Mouse (Mus musculus) lung, embryonic 14.5 days (tissue): Measurements from ENCODE around the gene Ajap1. TPM values are rescaled to one million over a fixed set of nuclear protein-coding genes. Genes with fewer than 3 reads are reported as not detected.

Experiments
- ATAC-seq: fragments of 200-750 bp; cut with Nextera tagmentation; 2 replicates; pipeline ENCODE4 v1.8.0; 2017; ENCODE audit warnings: mild to moderate bottlenecking, moderate TSS enrichment, moderate library complexity; ENCODE audit not compliant: insufficient read depth
- DNase-seq: peaks from one replicate; pipeline ENCODE4 v3.0.0-alpha.2; 2015
- H3K27ac ChIP-seq: fragments of 300-500 bp; sonication (generic); 2 replicates; pipeline ENCODE4 v1.5.1; 2014; ENCODE audit warnings: low read depth, mild to moderate bottlenecking, moderate library complexity
- H3K27me3 ChIP-seq: fragments of 300-500 bp; sonication (generic); 2 replicates; pipeline ENCODE4 v1.6.1; 2014; ENCODE audit warnings: low read length, control low read depth; ENCODE audit not compliant: insufficient read depth
- H3K36me3 ChIP-seq: fragments of 300-500 bp; sonication (generic); 2 replicates; pipeline ENCODE4 v1.6.1; 2014; ENCODE audit warnings: control low read depth; ENCODE audit not compliant: insufficient read depth
- H3K4me1 ChIP-seq: fragments of 300-500 bp; sonication (generic); 2 replicates; pipeline ENCODE4 v1.6.1; 2014; ENCODE audit warnings: antibody characterized with exemption, control low read depth; ENCODE audit not compliant: insufficient read depth
- H3K4me2 ChIP-seq: fragments of 300-500 bp; sonication (generic); 2 replicates; pipeline ENCODE4 v1.6.1; 2014; ENCODE audit warnings: mild to moderate bottlenecking
- H3K4me3 ChIP-seq: fragments of 300-500 bp; sonication (generic); 2 replicates; pipeline ENCODE4 v1.5.1; 2014; ENCODE audit warnings: low read depth, low read length
- H3K9ac ChIP-seq: fragments of 300-500 bp; sonication (generic); 2 replicates; pipeline ENCODE4 v1.6.1; 2014
- H3K9me3 ChIP-seq: fragments of 300-500 bp; sonication (generic); 2 replicates; pipeline ENCODE4 v1.6.1; 2016; ENCODE audit warnings: low read depth, low read length, control low read depth
- CTCF ChIP-seq: IDR thresholded peaks from 2 replicates; pipeline ENCODE4 v1.5.1; 2016; ENCODE audit warnings: antibody characterized with exemption, low read depth
- WGBS: fragments of 180-500 bp; shearing (Covaris S2); extraction: QIAGEN DNeasy Blood & Tissue Kit; methylation state at CpG from one replicate; pipeline ENCODE4 v1.1.7; 2014; 5-methylcytosine and 5-hydroxymethylcytosine counted together
- polyA plus RNA-seq: library from polyadenylated mRNA; unstranded; fragments of >200 nt; fragmentation: Nextera tagmentation; extraction: Ambion mirVana; gene quantifications from 2 replicates; pipeline ENCODE4 v1.2.1, GENCODE M21; 2014

Ajap1 gene
- polyA plus RNA-seq, 1 experiment from 2014 or later: not detected

GRCm38 (mm10) chr4:153480551-153481262 is 1.9 kb downstream of the Ajap1 start:
- Histone ChIP-seq H3K4me3 (no peak overlapping the region), H3K36me3 (no peaks in the 10 kb centered on the region), H3K27ac (no peak overlapping the region), H3K4me1 (no peaks in the 10 kb centered on the region), H3K9me3 (no peaks in the 10 kb centered on the region), H3K4me2 (no peak overlapping the region), H3K27me3 (peaks cover 72% of the 10 kb centered on the region), H3K9ac (no peak overlapping the region)
- WGBS: 4% methylated on average over 19 of the region's 19 CpGs
- DNase-seq (peak; percentile 62), ATAC-seq (no peak)
- TF ChIP-seq CTCF: peak; percentile 70

- no peak overlapping the region for H3K9ac ChIP-seq
- DNase-seq: no peak
- no peak overlapping the region for H3K4me3 ChIP-seq
- H3K36me3 ChIP-seq: no peaks in the 10 kb centered on the region
- H3K27me3 ChIP-seq: peaks cover 66% of the 10 kb centered on the region
- no peaks in the 10 kb centered on the region for H3K9me3 ChIP-seq
- no peak overlapping the region for H3K27ac ChIP-seq
- no peak for ATAC-seq
- no peaks in the 10 kb centered on the region for H3K4me1 ChIP-seq
- TF ChIP-seq CTCF: no peak
- WGBS: 27% methylated on average over 8 of the region's 8 CpGs
- no peak overlapping the region for H3K4me2 ChIP-seq
Observed at GRCm38 (mm10) chr4:153479144-153479543, 3.5 kb downstream of the Ajap1 start.

GRCm38 (mm10) chr4:153473480-153474252 is 8.9 kb downstream of the Ajap1 start:
- no peaks in the 10 kb centered on the region for H3K9me3 ChIP-seq
- peak; percentile 28; the same call in 1 of the 2 replicates for TF ChIP-seq CTCF
- H3K36me3 ChIP-seq: no peaks in the 10 kb centered on the region
- no peaks in the 10 kb centered on the region for H3K4me1 ChIP-seq
- H3K4me2 ChIP-seq: no peak overlapping the region
- 63% methylated on average over 4 of the region's 4 CpGs for whole genome bisulfite sequencing
- no peak for ATAC-seq
- no peak overlapping the region for H3K4me3 ChIP-seq
- H3K27me3 ChIP-seq: peaks cover 13% of the 10 kb centered on the region
- H3K27ac ChIP-seq: no peak overlapping the region
- DNase-seq: no peak
- H3K9ac ChIP-seq: no peak overlapping the region

GRCm38 (mm10) chr4:153469712-153470111 is 12.9 kb downstream of the Ajap1 start:
- H3K9me3 ChIP-seq: no peaks in the 10 kb centered on the region
- no peak for ATAC-seq
- H3K4me1 ChIP-seq: no peaks in the 10 kb centered on the region
- no peak for DNase-seq
- H3K36me3 ChIP-seq: no peaks in the 10 kb centered on the region
- no peaks in the 10 kb centered on the region for H3K27me3 ChIP-seq
- no peak overlapping the region for H3K4me2 ChIP-seq
- H3K4me3 ChIP-seq: no peak overlapping the region
- WGBS: 86% methylated on average over 15 of the region's 15 CpGs
- TF ChIP-seq CTCF: no peak
- no peak overlapping the region for H3K27ac ChIP-seq
- H3K9ac ChIP-seq: no peak overlapping the region

GRCm38 (mm10) chr4:153459934-153460333 is 22.7 kb downstream of the Ajap1 start:
- 75% methylated on average over 15 of the region's 15 CpGs for WGBS
- no peak for TF ChIP-seq CTCF
- no peaks in the 10 kb centered on the region for H3K4me1 ChIP-seq

GRCm38 (mm10) chr4:153459503-153459902 is 23.1 kb downstream of the Ajap1 start:
- Histone ChIP-seq H3K9me3 (no peaks in the 10 kb centered on the region), H3K36me3 (no peaks in the 10 kb centered on the region), H3K4me1 (no peaks in the 10 kb centered on the region), H3K27ac (no peak overlapping the region), H3K9ac (no peak overlapping the region), H3K4me2 (no peak overlapping the region), H3K4me3 (no peak overlapping the region), H3K27me3 (no peaks in the 10 kb centered on the region)
- WGBS: 86% methylated on average over 9 of the region's 9 CpGs
- no peak for ATAC-seq
- no peak for TF ChIP-seq CTCF
- DNase-seq: no peak

More at GRCm38 (mm10) chr4:153459934-153460333, 22.7 kb downstream of the Ajap1 start:
- Histone ChIP-seq H3K27ac (no peak overlapping the region), H3K4me2 (no peak overlapping the region), H3K36me3 (no peaks in the 10 kb centered on the region), H3K9ac (no peak overlapping the region), H3K9me3 (no peaks in the 10 kb centered on the region), H3K4me3 (no peak overlapping the region), H3K27me3 (no peaks in the 10 kb centered on the region)
- ATAC-seq (no peak), DNase-seq (no peak)

GRCm38 (mm10) chr4:153458821-153459220 is 23.8 kb downstream of the Ajap1 start:
- H3K4me3 ChIP-seq: no peak overlapping the region
- no peak overlapping the region for H3K4me2 ChIP-seq
- no peaks in the 10 kb centered on the region for H3K9me3 ChIP-seq
- no peak for TF ChIP-seq CTCF
- no peak for DNase-seq
- no peak overlapping the region for H3K9ac ChIP-seq
- H3K27ac ChIP-seq: no peak overlapping the region
- 82% methylated on average over 15 of the region's 15 CpGs for WGBS
- no peak for ATAC-seq
- no peaks in the 10 kb centered on the region for H3K36me3 ChIP-seq
- no peaks in the 10 kb centered on the region for H3K27me3 ChIP-seq
- no peaks in the 10 kb centered on the region for H3K4me1 ChIP-seq
